Mouse (Mus musculus) left cerebral cortex, postnatal 10 days (tissue): ENCODE results near the gene Grrp1. TPM values are rescaled to one million over a fixed set of nuclear protein-coding genes. Genes with fewer than 3 reads are reported as not detected.
A peak's percentile ranks its signal among the peaks of the same experiment; 100 is the strongest.
"Not testable (repeated sequence)": the region's sequence is repeated elsewhere in the genome, so short reads cannot be mapped to it uniquely, and the experiment has no call there.

Source experiments
- DNase-seq, 2 experiments: peaks; one replicate each; pipeline ENCODE4 v3.0.0; 2021 to 2022; ENCODE audit warnings: low spot score in 2 of 2, mixed read lengths in 1 of 2; ENCODE audit errors: extremely low spot score in 1 of 2
- intact Hi-C: fragments of 180-260 bp; cut with DNase I; formaldehyde crosslinking; loops from one replicate; pipeline ENCODE4 v1.15.1; 2025
- total RNA-seq, 2 experiments: library from RNA; stranded (reverse); gene quantifications; 2 replicates each; pipeline ENCODE4 v1.2.3; 2021

Grrp1 gene
- total RNA-seq: 1 to 10 TPM; 3.3 to 3.7 TPM

DNA sequence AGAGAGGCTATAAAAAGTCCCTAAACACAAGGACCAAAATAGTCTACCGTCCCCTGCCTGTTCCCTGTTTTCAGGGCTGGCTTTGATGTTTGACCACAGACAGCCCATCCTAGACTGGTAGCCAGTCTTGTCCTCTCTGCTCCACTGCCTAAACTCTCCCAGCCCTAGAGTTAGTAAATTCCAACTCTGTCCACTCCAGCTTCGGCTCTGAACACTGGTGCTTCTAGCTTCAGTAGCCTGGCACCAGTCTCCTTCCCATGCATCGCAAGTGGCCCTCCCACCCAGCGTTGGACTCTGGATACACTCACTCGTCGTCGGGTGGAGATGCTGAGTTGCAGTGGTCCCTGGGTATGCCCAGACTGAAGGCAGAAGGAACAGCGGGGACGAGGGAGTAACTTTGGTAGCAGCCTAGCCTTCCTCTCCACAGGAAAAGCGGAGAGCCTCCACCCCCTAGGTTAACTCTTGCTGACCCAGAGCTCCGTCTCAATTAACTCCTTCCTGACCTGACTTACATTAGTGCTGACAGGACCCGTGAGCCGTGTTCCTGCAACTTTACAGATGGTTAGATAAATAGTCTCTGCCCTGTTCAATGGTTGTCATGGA is at the start of gene Grrp1:
Grrp1 (minus strand) TSS at position 385 of the 603 bp plus-strand sequence.
- no peak for DNase-seq
- intact Hi-C loops: loop anchor here (5.0 kb wide), 2 partner anchors 38 to 103 kb away; no protein-coding TSS in a partner anchor

DNA sequence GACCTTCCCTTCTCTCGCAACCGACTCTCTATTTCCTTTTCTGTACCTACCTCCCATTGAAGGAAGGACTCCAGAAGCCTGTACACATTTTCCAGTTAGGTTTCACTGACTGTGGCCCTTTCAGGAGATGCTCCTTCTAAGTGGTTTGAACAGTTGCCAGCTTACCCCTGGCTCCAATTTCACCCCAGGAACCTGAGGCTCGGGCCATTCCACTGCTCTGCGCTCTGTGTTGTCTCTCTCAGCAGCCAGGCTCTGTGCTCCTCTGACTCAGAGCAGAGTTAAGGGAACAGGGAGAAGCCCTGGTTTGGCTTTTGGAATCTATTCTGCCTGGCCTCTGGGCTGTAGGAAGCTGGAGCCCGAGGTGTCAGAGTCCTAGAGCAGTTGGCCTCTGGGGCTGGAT is 48.2 kb upstream of the Grrp1 start:
- intact Hi-C loops: no loop called here
- no peak for DNase-seq

DNA sequence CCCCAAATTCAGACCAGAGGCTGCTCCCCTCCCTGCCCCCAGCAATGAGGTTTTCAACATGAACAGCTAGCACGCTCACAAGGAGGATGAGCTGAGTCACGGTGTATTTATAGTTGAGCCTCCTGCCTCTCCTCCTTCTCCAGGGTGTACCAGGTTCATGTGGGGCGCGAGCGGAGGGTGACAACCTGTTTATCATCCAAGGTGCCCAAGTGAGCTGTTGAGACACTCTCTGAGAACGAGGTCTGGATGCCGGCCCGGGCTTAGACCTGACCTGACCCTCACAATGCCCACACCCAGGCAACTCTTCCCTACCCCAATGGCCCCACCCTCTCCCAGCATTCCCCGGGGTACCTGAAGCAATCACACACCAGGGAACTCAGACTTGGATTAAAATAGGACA is 46.4 kb upstream of the Grrp1 start:
- intact Hi-C loops: no loop called here
- DNase-seq: no peak

GRCm38 (mm10) chr4:134299498-134299810 is 45.5 kb upstream of the Grrp1 start:
- DNase-seq: no peak
- intact Hi-C loops: loop anchor here (10.0 kb wide), 1 partner anchor 55 kb away; no protein-coding TSS in a partner anchor

- no peak for DNase-seq
- intact Hi-C loops: loop anchor here (10.0 kb wide), 1 partner anchor 56 kb away; no protein-coding TSS in a partner anchor
Measured at GRCm38 (mm10) chr4:134298626-134299497, 45.0 kb upstream of the Grrp1 start.

- intact Hi-C loops: loop anchor here (10.0 kb wide), 1 partner anchor 57 kb away; no protein-coding TSS in a partner anchor
- DNase-seq: no peak
Measured at GRCm38 (mm10) chr4:134297369-134297768, 43.5 kb upstream of the Grrp1 start.

GRCm38 (mm10) chr4:134296523-134296922 is 42.6 kb upstream of the Grrp1 start:
- no peak for DNase-seq
- intact Hi-C loops: loop anchor here (10.0 kb wide), 1 partner anchor 58 kb away; no protein-coding TSS in a partner anchor

GRCm38 (mm10) chr4:134296096-134296495 is 42.2 kb upstream of the Grrp1 start:
- intact Hi-C loops: loop anchor here (10.0 kb wide), 1 partner anchor 59 kb away; no protein-coding TSS in a partner anchor
- not testable (repeated sequence) for DNase-seq

- DNase-seq: no peak
- intact Hi-C loops: loop anchor here (5.0 to 10.0 kb wide), 2 partner anchors 41 to 61 kb away; partner anchors contain the start of gene Grrp1
Measured at GRCm38 (mm10) chr4:134293692-134294163, 39.8 kb upstream of the Grrp1 start.

DNA sequence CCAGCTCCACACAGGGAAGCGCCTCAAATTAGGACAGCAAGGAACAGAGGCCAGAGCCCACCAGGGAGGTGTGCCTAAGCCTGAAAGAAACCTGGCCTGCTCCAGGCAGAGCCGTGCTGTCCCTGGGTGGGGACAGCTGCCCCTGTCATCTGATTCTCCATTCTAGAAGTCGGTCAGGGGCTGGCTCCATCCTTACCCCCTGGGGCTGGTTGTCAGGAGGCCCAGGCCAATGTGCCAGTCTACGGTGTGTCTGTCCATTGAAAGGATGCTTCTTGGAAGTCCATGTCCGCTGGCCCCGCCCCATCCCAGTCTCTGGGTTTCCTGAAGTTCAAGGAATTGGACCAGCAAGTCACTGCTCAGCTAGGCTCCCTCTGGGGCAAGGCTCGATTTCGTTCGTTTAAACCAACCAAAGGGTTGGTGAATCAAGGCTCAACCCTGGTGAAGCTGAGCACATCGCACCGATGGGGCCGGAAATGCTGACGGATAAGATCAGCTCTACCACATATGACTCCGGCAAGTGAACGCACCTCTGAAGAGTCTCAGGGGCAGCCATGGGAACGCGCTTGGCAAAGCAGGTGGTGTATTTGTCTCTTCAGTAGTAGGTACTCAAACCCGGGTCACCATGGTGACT is 39.3 kb upstream of the Grrp1 start:
- intact Hi-C loops: loop anchor here (5.0 to 10.0 kb wide), 2 partner anchors 41 to 62 kb away; partner anchors contain the start of gene Grrp1
- no peak for DNase-seq

GRCm38 (mm10) chr4:134292067-134292466 is 38.2 kb upstream of the Grrp1 start:
- intact Hi-C loops: loop anchor here (5.0 to 10.0 kb wide), 2 partner anchors 40 to 63 kb away; partner anchors contain the start of gene Grrp1
- DNase-seq: peak in 1 of 2 experiments; percentile 73

DNA sequence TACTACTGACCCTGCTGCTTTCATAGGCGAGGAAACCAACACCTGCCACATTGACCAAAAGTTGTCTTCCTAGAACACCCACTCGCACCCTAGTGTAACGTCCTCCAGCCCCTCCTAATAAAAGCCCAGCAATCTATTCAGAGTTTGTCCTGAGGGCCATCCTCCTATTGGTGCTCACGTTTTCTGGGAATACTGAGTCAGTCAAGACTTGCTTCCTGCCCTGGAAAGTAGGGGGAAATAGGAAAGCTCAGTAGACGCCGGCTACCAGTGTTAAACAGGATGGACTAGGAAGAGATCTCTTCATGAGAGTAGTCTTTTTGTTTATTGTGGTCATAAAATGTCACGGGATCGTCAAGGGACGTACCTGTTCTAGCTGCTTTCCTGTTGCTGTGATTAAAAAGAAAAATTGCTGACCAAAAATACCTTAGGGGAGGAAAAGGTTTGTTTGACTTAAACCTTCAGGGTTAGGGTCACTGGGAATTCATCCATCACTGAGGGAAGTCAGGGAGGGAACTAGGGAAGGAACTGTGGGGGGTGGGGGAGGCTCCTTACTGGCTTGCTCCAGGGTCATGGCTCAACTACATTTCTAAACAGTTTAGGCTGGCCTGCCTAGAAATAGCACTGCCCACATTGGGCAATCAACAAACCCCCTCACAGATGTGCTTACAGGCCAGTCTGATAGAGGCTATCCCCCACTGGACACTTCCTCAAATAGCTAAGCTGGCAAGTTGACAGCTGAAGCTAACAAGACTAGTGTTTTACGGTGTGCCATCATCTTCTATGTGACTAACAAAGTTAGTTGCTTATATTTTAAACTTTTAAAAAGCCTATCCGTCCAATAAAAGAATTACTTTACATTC is 34.7 kb upstream of the Grrp1 start:
- DNase-seq: no peak
- intact Hi-C loops: no loop called here

GRCm38 (mm10) chr4:134287575-134288025 is 33.7 kb upstream of the Grrp1 start, which contains the start of gene Pdik1l:
Gene Pdik1l (minus strand): TSS chr4:134287895.
- intact Hi-C loops: no loop called here
- DNase-seq: peak; percentile 41 to 87

- intact Hi-C loops: no loop called here
- DNase-seq: peak; percentile 91 to 97
Measured at GRCm38 (mm10) chr4:134287168-134287564, 33.3 kb upstream of the Grrp1 start.

DNA sequence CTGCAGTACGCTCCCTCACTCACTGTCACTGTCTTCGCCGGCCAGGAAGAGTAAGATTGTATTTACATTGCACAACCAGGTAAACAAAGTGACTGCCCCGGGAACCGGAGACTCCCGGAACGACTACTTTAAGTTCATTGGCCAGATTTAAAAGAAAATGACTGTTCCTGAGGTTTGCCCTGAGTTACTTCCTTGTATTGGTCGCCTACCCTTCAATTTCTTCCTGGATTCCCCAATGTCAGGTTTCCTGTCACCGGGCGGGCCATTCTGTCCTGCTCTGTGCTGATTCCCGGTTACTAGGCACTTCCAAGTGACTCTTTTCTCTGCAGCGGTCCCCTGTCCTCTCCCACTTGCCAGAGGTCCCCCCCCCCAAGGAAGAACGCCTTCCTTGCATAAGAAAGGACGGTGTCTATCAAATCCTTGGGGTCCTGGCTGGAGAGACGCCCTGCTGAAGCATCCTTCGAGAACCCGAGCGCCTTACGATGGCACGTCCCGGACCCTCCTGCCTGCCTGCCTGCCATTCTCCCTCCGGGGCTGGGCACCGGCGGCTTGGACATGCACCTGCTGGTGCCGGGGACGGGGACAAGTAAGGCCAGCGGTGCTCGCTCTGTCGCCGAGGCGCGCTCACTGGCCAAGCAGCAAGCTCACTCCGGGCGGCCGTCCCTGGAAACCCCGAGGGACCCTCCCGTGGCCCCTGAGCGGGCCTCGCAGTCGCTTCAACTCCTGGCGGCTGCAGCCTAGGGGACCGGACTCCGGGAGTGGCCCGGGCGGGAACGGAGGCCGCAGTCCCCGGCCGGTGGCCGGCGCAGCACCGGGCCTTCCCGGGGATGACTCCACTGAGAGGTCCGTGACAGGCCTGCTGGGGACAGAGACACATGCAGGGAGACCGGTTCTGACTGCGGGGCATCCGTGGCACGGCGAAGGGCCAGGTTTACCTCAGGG is 32.6 kb upstream of the Grrp1 start:
- intact Hi-C loops: no loop called here
- DNase-seq: peak in 1 of 2 experiments; percentile 68

DNA sequence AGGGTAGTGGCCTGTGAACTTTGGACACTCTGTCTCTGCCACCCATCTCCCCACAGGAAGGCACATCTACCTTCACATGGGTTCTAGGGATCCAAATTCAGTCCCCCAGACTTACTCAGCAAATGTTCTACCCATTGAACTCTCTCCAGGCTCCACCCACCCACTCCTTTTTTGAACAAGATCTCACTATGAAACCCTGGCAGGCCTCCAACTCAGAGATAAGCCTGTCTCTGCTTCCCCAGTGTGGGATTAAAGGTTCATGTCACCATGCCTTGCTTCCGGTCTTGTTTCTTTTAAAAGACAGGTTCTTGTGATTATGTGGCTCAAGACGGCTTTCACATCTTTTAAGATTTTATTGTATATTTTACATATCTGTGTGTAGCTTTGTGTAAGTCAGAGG is 31.0 kb upstream of the Grrp1 start:
- intact Hi-C loops: no loop called here
- DNase-seq: no peak
